Mouse (Mus musculus): ENCODE measurements around the gene Txn1.

Txn1 gene

GRCm38 (mm10) chr4:57942892-57943291, 13.3 kb downstream of the Txn1 start:
- DNase-seq (ENCODE audit: extremely low spot score, low read depth, low spot score): no peak

- no peak for DNase-seq (ENCODE audit: extremely low spot score, low read depth, low spot score)
These were observed 15.6 kb downstream of the Txn1 start for GRCm38 (mm10) chr4:57940631-57941030.

GRCm38 (mm10) chr4:57937292-57937691, 18.9 kb downstream of the Txn1 start:
- no peak for DNase-seq (ENCODE audit: extremely low spot score, low read depth, low spot score)

- DNase-seq (ENCODE audit: extremely low spot score, low read depth, low spot score): no peak
These were observed 22.0 kb downstream of the Txn1 start for GRCm38 (mm10) chr4:57934181-57934580.

GRCm38 (mm10) chr4:57930559-57931170, 25.5 kb downstream of the Txn1 start:
- no peak for DNase-seq (ENCODE audit: extremely low spot score, low read depth, low spot score)

GRCm38 (mm10) chr4:57927464-57928205, 28.6 kb downstream of the Txn1 start:
- DNase-seq (ENCODE audit: extremely low spot score, low read depth, low spot score): peak; percentile 22

GRCm38 (mm10) chr4:57924556-57925071, 31.6 kb downstream of the Txn1 start:
- DNase-seq (ENCODE audit: extremely low spot score, low read depth, low spot score): no peak

GRCm38 (mm10) chr4:57922171-57922570, 34.0 kb downstream of the Txn1 start:
- no peak for DNase-seq (ENCODE audit: extremely low spot score, low read depth, low spot score)

- DNase-seq (ENCODE audit: extremely low spot score, low read depth, low spot score): no peak
These were observed 35.7 kb downstream of the Txn1 start for GRCm38 (mm10) chr4:57920522-57920921.

- DNase-seq (ENCODE audit: extremely low spot score, low read depth, low spot score): peak; percentile 12
These were observed 36.5 kb downstream of the Txn1 start for GRCm38 (mm10) chr4:57919494-57920423.

- DNase-seq (ENCODE audit: extremely low spot score, low read depth, low spot score): no peak
These were observed 39.5 kb downstream of the Txn1 start for GRCm38 (mm10) chr4:57916711-57917110.

GRCm38 (mm10) chr4:57916201-57916661, 40.0 kb downstream of the Txn1 start, which contains the start of gene D630039A03Rik:
Gene D630039A03Rik, minus strand, starts transcription at chr4:57916297.
- DNase-seq (ENCODE audit: extremely low spot score, low read depth, low spot score): no peak

- DNase-seq (ENCODE audit: extremely low spot score, low read depth, low spot score): no peak
These were observed 40.8 kb downstream of the Txn1 start for GRCm38 (mm10) chr4:57915216-57915965.

GRCm38 (mm10) chr4:57914193-57915190, 41.7 kb downstream of the Txn1 start:
- no peak for DNase-seq (ENCODE audit: extremely low spot score, low read depth, low spot score)

GRCm38 (mm10) chr4:57913021-57913420, 43.2 kb downstream of the Txn1 start:
- DNase-seq (ENCODE audit: extremely low spot score, low read depth, low spot score): no peak

GRCm38 (mm10) chr4:57908860-57909259, 47.4 kb downstream of the Txn1 start:
- DNase-seq (ENCODE audit: extremely low spot score, low read depth, low spot score): no peak

- no peak for DNase-seq (ENCODE audit: extremely low spot score, low read depth, low spot score)
These were observed 49.5 kb downstream of the Txn1 start for GRCm38 (mm10) chr4:57906708-57907107.

- DNase-seq (ENCODE audit: extremely low spot score, low read depth, low spot score): no peak
These were observed 51.6 kb downstream of the Txn1 start for GRCm38 (mm10) chr4:57904638-57905037.

- no peak for DNase-seq (ENCODE audit: extremely low spot score, low read depth, low spot score)
These were observed 52.0 kb downstream of the Txn1 start for GRCm38 (mm10) chr4:57904211-57904610.
